Mouse (Mus musculus): ENCODE results near the gene Ppp6c. TPM values are rescaled to one million over a fixed set of nuclear protein-coding genes. Genes with fewer than 3 reads are reported as not detected.
"Not testable (repeated sequence)": the region's sequence is repeated elsewhere in the genome, so short reads cannot be mapped to it uniquely, and the experiment has no call there.

Gene Ppp6c
- total and polyA plus RNA-seq, 3 experiments, result 24.9 to 79.8 (median 68.7) TPM

GRCm38 (mm10) chr2:39225331-39226018 lies 776 bp downstream of the Ppp6c start:
- Histone ChIP-seq H3K9ac (ENCODE audit: insufficient read depth, low read depth) (peak overlapping the region; percentile 97), H3K4me2 (ENCODE audit: insufficient read depth, low read depth, poor library complexity, severe bottlenecking) (peak overlapping the region; percentile 84), H3K4me3 (replicated peaks in 1 of 3; ENCODE audit: low read depth in 2 of 3, low read length in 2 of 3, poor library complexity in 1 of 3) (peak overlapping the region; percentile 68 to 87 (median 77)), H3K4me1 (ENCODE audit: control insufficient read depth in 1 of 2, insufficient read depth in 2 of 2) (peaks cover 2 to 27% of the 10 kb centered on the region in 2 experiments; a peak in 2 of 4 replicates), H3K79me2 (replicated peaks; ENCODE audit: control insufficient read depth, extremely low read depth, insufficient read depth, poor library complexity, severe bottlenecking) (peaks cover 40% of the 10 kb centered on the region)
- H3K36me3 ChIP-seq (replicated peaks in 1 of 2; ENCODE audit: control insufficient read depth in 1 of 2, insufficient read depth in 1 of 2, low read length in 1 of 2); in situ Hi-C loops (cut with MboI; ENCODE audit: low pct_ligation_motif_present, low pct_unique_long_range_greater_than_20kb, low sequenced_read_pairs); H3K9me3 ChIP-seq (replicated peaks; ENCODE audit: low read length); H3K27ac ChIP-seq (ENCODE audit: insufficient read depth, low read depth); H3K27me3 ChIP-seq (replicated peaks); dilution Hi-C loops (cut with MboI; ENCODE audit: extremely low pct_ligation_motif_present, extremely low pct_unique_long_range_greater_than_20kb, low sequenced_read_pairs): not testable (repeated sequence)
- peak; percentile 29 for DNase-seq (ENCODE audit: extremely low read depth)

- Histone ChIP-seq H3K27me3 (replicated peaks) (no peaks in the 10 kb centered on the region), H3K9me3 (replicated peaks; ENCODE audit: low read length) (no peaks in the 10 kb centered on the region), H3K9ac (ENCODE audit: insufficient read depth, low read depth) (peak overlapping the region; percentile 97; the same call in 1 of the 2 replicates), H3K36me3 (replicated peaks in 1 of 2; ENCODE audit: control insufficient read depth in 1 of 2, insufficient read depth in 1 of 2, low read length in 1 of 2) (no peaks in the 10 kb centered on the region), H3K4me1 (ENCODE audit: control insufficient read depth in 1 of 2, insufficient read depth in 2 of 2) (peaks cover 2 to 27% of the 10 kb centered on the region in 2 experiments; a peak in 2 of 4 replicates), H3K79me2 (replicated peaks; ENCODE audit: control insufficient read depth, extremely low read depth, insufficient read depth, poor library complexity, severe bottlenecking) (peaks cover 47% of the 10 kb centered on the region), H3K4me3 (replicated peaks in 1 of 3; ENCODE audit: low read depth in 2 of 3, low read length in 2 of 3, poor library complexity in 1 of 3) (peak overlapping the region in 1 of 3 experiments; percentile 49), H3K4me2 (ENCODE audit: insufficient read depth, low read depth, poor library complexity, severe bottlenecking) (peak overlapping the region; percentile 74), H3K27ac (ENCODE audit: insufficient read depth, low read depth) (no peak overlapping the region)
- dilution Hi-C loops (cut with MboI; ENCODE audit: extremely low pct_ligation_motif_present, extremely low pct_unique_long_range_greater_than_20kb, low sequenced_read_pairs) (no loop called here), in situ Hi-C loops (cut with MboI; ENCODE audit: low pct_ligation_motif_present, low pct_unique_long_range_greater_than_20kb, low sequenced_read_pairs) (no loop called here)
- TF ChIP-seq JUN (IDR thresholded peaks at IDR 0.05; ENCODE audit: insufficient read depth, low read depth, low read length), result no peak
- TF ChIP-seq CTCF (conservative IDR thresholded peaks at IDR 0.05 in 1 of 2, IDR thresholded peaks at IDR 0.05 in 1 of 2; ENCODE audit: low read depth in 2 of 2, low read length in 2 of 2), result peak in 1 of 2 experiments; percentile 32; a peak in 1 of 4 replicates
- no peak for TF ChIP-seq MAZ (IDR thresholded peaks at IDR 0.05; ENCODE audit: low read depth, low read length)
- TF ChIP-seq PAX5 (IDR thresholded peaks at IDR 0.05; ENCODE audit: low read length), result no peak
- TF ChIP-seq ZMIZ1 (IDR thresholded peaks at IDR 0.05; ENCODE audit: low read depth, low read length), result no peak
- TF ChIP-seq MXI1 (IDR thresholded peaks at IDR 0.05; ENCODE audit: low read depth, low read length), result 0 out of 2 replicates have a peak, but pooled peaks have one; percentile 32
- TF ChIP-seq POLR2A (IDR thresholded peaks at IDR 0.05; ENCODE audit: low read depth, low read length), result no peak
- TF ChIP-seq SMC3 (IDR thresholded peaks at IDR 0.05; ENCODE audit: low read depth, low read length), result no peak
- 0 out of 2 replicates have a peak, but pooled peaks have one; percentile 13 for TF ChIP-seq MYC (IDR thresholded peaks at IDR 0.05; ENCODE audit: low read depth, low read length)
- no peak for TF ChIP-seq CHD2 (IDR thresholded peaks at IDR 0.05; ENCODE audit: low read length)
- TF ChIP-seq MAFK (IDR thresholded peaks at IDR 0.05; ENCODE audit: insufficient replicate concordance, low read length), result no peak
- no peak for TF ChIP-seq ZNF384 (IDR thresholded peaks at IDR 0.05; ENCODE audit: low read depth, low read length)
- no peak for TF ChIP-seq USF2 (conservative IDR thresholded peaks at IDR 0.05; ENCODE audit: low read depth, low read length)
- TF ChIP-seq RAD21 (IDR thresholded peaks at IDR 0.05; ENCODE audit: low read depth, low read length), result no peak; the same call in 1 of the 2 replicates
- no peak for TF ChIP-seq CHD1 (IDR thresholded peaks at IDR 0.05; ENCODE audit: low read depth, low read length)
- no peak for TF ChIP-seq JUND (conservative IDR thresholded peaks at IDR 0.05; ENCODE audit: low read depth, low read length)
- no peak for TF ChIP-seq UBTF (IDR thresholded peaks at IDR 0.05; ENCODE audit: low read depth, low read length)
- TF ChIP-seq E2F4 (IDR thresholded peaks at IDR 0.05; ENCODE audit: insufficient replicate concordance, low read depth, low read length), result no peak
- peak; percentile 17 for DNase-seq (ENCODE audit: extremely low read depth)
Observed at GRCm38 (mm10) chr2:39224621-39225020, 1.6 kb downstream of the Ppp6c start.

Data from CH12.LX (cell line).